Mouse (Mus musculus) testis, adult 2 months (tissue): ENCODE results near the gene Gp1bb.

Source experiments
- CTCF ChIP-seq: fragments of 200-500 bp; IDR thresholded peaks from 2 replicates; pipeline ENCODE4 v1.5.1; 2012; ENCODE audit warnings: low read depth, mild to moderate bottlenecking, inconsistent platforms, low read length, moderate library complexity; ENCODE audit not compliant: control insufficient read depth, insufficient read depth, insufficient replicate concordance
- POLR2A ChIP-seq: fragments of 200-500 bp; IDR thresholded peaks from 2 replicates; pipeline ENCODE4 v1.6.1; 2012; ENCODE audit warnings: low read depth, mild to moderate bottlenecking, inconsistent platforms, low read length, moderate library complexity; ENCODE audit not compliant: control insufficient read depth

DNA sequence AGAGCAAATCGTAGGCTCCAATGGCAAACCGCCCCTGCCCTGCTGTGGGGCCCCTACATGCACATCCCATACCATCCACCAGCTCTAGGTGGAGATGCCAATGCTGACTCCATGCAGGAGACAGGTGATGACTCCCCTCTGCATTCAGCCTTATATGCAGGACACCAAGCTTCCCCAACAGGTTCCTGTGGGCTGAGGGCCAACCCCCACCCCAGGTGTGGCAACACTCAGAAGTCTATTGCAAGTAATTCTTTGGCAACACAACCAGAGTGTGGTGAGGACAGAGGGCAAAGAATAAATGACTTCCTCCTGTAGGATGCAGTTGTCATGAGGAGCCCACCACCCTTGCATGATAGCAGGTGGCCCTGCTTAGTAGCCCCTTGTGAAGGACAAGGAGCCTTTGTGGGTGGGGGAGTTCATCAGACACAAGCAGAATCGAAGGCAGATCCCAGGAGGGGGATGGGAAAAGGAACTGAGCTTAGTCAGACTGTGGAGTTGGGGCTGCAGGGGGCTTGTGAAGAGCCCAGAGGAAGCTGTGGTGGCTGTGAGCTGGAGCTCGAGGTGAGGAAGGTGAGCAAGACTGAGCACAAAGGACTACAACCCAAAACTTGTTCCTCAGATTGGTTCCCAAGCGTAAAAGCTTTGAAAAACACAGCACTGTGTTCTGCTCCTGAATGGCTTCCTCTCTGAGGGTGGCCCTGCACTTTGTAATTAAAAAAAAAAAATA, 33.3 kb upstream of the Gp1bb start:
- TF ChIP-seq CTCF (no peak), POLR2A (no peak)
